Mouse (Mus musculus) inflammation-experienced regulatory T-cells, adult 16 weeks (primary cell): ENCODE results near the gene 2310030G06Rik. TPM values are rescaled to one million over a fixed set of nuclear protein-coding genes. Genes with fewer than 3 reads are reported as not detected.

Experiments
- polyA plus RNA-seq: library from polyadenylated mRNA; unstranded; fragments of 100-300 nt; shearing (Covaris generic); gene quantifications from one replicate; pipeline ENCODE4 v1.2.1, GENCODE M21; 2017

2310030G06Rik gene
- polyA plus RNA-seq, result not detected

GRCm38 (mm10) chr9:50746214-50746677 lies at the start of gene 2310030G06Rik:
Gene 2310030G06Rik, minus strand, starts transcription at chr9:50746536.

DNA sequence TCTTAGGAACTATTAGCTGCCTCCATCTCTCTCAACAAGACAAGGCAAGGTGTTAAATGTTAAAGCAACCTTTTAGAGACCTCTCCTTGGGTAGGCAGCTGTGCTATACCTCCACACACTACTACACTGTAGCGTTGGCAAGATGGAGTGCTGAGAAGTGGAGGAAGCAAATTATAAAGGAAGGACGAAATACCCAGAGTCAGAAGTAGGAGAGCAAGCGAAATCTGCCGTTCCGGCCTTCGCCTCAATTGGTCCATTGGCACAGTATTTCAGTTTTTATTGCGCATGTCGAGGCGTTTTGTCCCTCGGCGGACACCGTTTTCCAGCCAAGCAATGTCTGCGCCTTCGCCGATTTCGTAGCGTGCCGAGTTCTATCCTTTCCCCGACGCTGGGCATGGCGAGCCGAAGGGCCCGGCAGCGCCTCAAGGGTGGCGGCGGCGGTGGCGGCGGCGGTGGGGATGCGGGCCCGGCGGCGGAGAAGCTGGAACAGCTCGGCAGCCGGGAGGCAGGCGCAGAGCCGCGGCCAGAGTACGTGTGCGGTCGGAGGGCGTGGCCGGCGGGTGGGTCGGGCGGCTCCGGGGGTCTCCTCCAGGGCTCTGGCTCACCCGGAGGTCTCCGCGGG lies 28.8 kb upstream of the 2310030G06Rik start, which contains the start of the genes Alg9 and 1110032A03Rik:
TSS of gene Alg9 (plus strand) at position 29 of the 622 bp plus-strand sequence.
TSS of gene 1110032A03Rik (minus strand) at position 530 of the 622 bp plus-strand sequence.

GRCm38 (mm10) chr9:50768107-50769002 lies 22.0 kb upstream of the 2310030G06Rik start, which contains the start of gene Fdxacb1:
Gene Fdxacb1, plus strand, starts transcription at chr9:50768236.

DNA sequence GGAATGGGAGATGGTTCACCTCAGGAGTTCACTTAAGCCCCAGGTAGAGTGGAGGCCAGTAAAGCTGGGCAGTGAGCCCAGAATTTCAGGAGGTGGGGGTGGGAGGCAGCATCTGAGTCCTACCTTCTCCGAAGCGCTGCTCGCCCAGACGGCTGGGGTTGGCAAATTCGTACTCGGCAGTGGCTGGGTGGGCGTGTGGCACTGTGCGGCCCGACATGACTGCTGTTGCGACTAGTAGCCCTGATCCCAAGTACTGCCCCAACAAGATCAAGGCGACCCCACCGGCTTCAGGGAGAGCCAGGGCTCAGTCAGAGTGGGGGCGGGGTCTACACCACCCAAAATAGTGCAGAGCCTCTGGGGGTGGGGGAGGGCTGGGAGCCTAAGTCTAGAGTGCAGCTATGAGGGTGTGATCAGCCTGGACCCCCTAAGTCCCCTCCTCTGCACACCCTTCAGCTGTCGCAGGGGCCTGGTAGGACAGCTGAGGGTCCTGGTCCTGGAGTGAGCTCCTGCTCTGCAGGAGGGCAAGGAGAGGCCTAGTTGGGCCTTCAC lies 5.8 kb upstream of the 2310030G06Rik start, which contains the start of gene Hspb2:
TSS of gene Hspb2 (minus strand) at position 301 of the 549 bp plus-strand sequence.

DNA sequence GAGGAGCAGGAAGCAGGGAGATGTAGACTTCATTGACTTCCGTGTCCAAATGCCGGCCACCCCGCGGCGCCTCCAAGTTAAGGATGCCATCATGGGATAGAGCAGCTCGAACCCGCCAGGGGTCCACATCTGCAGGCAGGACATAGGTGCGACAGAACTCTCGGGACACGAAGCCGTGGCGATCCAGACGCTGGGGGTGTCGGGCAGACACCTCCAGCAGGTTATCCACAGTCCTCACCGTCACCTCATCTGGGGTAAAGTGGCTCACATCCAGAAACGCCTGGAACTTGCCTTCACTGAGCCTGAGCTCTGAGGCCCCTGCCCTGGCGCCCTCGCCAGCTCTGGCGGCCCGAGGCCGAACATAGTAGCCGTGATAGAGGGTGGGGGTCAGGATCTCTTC lies 5.0 kb upstream of the 2310030G06Rik start, which contains the start of gene Cryab:
TSS of gene Cryab (plus strand) at position 3 of the 400 bp plus-strand sequence.

DNA sequence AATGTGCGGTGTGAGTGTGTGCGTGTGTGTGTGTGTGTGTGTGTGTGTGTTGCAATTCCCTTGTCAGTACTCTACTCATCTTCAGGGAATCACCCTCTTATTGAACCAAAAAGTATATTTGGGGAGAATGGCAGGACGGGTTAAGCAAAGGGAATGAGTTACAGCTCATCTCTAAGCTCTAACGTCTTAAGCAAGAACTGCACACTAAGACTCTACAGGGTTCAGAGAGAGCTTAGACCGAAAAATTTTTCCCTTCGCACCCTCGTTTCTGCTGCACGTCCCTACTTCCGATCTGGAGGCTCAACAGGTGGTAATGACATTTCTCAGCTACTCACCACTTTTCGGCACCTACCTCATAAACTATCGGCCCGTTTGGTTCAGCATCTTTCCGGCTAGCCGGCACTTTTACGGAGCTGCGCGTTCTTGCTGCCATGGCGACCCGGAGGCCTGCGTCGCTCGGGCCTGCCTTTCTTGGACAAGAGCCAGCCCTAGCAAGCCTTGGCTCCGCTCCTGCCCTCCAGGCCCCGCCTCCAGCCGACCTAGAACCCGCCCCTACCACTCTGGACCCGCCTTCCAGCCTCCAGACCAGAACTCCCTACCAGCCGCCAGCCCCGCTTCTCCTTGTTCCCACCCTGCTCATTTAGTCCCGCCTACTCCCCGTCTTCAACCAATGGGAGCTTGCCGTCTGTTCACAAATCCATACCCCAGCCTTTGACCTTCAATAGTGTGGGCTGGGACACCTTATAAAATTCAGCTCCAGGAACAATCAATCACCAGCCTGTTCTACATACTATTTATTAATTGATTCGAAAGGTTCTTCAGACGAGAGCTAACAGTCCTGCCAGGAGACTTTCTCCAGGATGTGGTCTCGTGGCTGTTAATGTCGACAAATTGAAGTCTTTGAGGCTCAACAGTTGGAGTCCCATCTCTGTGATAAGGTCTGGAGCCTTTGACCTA lies 7.1 kb downstream of the 2310030G06Rik start, which contains the start of gene Dixdc1:
TSS of gene Dixdc1 (minus strand) at position 604 of the 957 bp plus-strand sequence.

Other genes starting within 250 kb of the 2310030G06Rik start
- gene Pts, start 217.8 kb downstream of the 2310030G06Rik start, polyA plus RNA-seq, result 154 TPM
- 7.0 TPM for gene Il18, start 191.7 kb downstream of the 2310030G06Rik start, polyA plus RNA-seq
- gene Bco2, start 191.4 kb downstream of the 2310030G06Rik start, polyA plus RNA-seq, result 1.7 TPM
- not detected for gene Tex12, start 185.2 kb downstream of the 2310030G06Rik start, polyA plus RNA-seq
- gene Sdhd, start 142.7 kb downstream of the 2310030G06Rik start, polyA plus RNA-seq, result 183 TPM
- gene Timm8b, start 142.6 kb downstream of the 2310030G06Rik start, polyA plus RNA-seq, result 95.1 TPM
- gene Pih1d2, start 129.2 kb downstream of the 2310030G06Rik start, polyA plus RNA-seq, result 0.40 TPM
- gene Nkapd1, start 129.1 kb downstream of the 2310030G06Rik start, polyA plus RNA-seq, result 19.4 TPM
- 48.1 TPM for gene Dlat, start 86.8 kb downstream of the 2310030G06Rik start, polyA plus RNA-seq
- 0.33 TPM for gene Dixdc1, start 7.0 kb downstream of the 2310030G06Rik start, polyA plus RNA-seq
- gene Cryab, start 4.8 kb upstream of the 2310030G06Rik start, polyA plus RNA-seq, result not detected
- gene Hspb2, start 5.8 kb upstream of the 2310030G06Rik start, polyA plus RNA-seq, result not detected
- 9.5 TPM for gene Fdxacb1, start 21.7 kb upstream of the 2310030G06Rik start, polyA plus RNA-seq
- gene Alg9, start 28.5 kb upstream of the 2310030G06Rik start, polyA plus RNA-seq, result 10.9 TPM
- gene 1110032A03Rik, start 29.0 kb upstream of the 2310030G06Rik start, polyA plus RNA-seq, result 20.7 TPM
- gene Ppp2r1b, start 98.8 kb upstream of the 2310030G06Rik start, polyA plus RNA-seq, result 91.9 TPM